Mouse (Mus musculus) adrenal gland, adult 8-10 months (tissue): ENCODE measurements around the gene Kif22. TPM values are rescaled to one million over a fixed set of nuclear protein-coding genes. Genes with fewer than 3 reads are reported as not detected.
A peak's percentile ranks its signal among the peaks of the same experiment; 100 is the strongest.

ENCODE experiments used
- DNase-seq: peaks from one replicate; pipeline ENCODE4 v3.0.0; 2022
- total RNA-seq, 4 experiments: library from RNA; stranded (reverse); gene quantifications; 2 replicates each; pipeline ENCODE4 v1.2.4; 2022

Kif22 gene
- total RNA-seq, 4 experiments from 2014 or later = 1.5 to 3.6 (median 1.8) TPM

DNA sequence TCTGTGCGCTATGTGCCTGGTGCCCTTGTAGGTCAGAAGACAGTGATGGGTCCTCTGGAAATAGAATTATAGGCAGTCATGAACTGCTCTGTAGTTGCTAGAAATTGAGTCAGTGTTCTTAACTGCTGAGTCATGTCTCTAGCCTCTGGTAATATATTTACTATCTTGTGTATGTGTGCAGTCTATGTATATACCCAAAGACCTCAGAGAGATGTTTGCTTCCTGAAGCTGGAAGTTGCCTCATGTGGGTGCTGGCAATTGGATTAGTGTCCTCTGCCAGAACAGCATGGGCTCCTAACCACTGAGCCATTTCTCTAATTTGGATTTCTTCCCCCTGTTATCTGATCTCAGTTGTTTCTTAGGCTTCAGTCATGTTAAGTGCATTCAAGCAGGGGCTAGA lies 12.1 kb downstream of the Kif22 start:
- no peak for DNase-seq

- DNase-seq = no peak
Observed at GRCm38 (mm10) chr7:127027885-127028284, 14.4 kb downstream of the Kif22 start.

- DNase-seq = peak; percentile 99
Observed at GRCm38 (mm10) chr7:127026984-127027726, 15.1 kb downstream of the Kif22 start, which contains the start of gene Maz. Maz (minus strand) TSS chr7:127027037.

DNA sequence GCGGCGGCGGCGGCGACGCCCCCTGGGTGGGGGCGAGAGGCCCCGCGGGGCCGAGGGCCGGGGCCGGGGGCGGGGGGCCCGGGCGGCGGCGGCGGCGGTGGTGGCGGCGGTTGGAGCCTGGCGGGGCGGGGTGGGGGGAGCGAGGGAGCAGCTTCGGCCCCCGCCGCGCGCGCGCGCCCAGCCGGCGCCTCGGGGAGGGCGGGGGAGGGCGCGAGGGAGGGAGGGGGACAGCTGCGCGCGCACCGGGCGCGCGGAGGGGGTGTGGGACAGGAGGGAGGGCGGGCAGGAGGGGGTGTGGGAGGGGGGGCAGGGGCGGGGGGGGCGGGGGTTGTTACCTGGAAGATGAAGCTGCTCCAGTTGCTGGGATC lies 15.7 kb downstream of the Kif22 start:
- no peak for DNase-seq

DNA sequence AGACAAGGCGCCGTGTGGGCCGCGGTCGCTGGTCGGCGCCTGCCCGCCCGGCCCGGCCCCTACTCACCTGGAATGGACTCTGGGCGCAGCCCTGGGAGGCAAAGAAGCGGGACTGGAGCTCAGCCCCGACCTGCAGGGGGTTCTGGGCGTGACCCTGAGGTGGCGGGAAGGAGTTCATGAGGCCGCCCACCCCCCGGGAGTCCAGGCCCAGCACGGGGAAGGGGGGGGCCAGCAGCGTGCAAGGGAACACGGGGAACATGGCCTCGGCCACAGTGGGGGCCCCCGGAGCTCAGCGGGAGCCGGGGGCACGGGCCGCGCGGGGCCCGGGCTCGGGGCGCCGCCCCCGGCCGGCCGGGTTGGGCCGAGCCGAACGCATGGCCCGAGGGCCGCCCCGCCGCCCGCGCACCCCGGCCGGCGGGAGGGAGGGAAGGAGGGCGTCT lies 16.1 kb downstream of the Kif22 start:
- peak; percentile 69 for DNase-seq

- peak; percentile 53 for DNase-seq
Observed at GRCm38 (mm10) chr7:127025556-127026160, 16.6 kb downstream of the Kif22 start.

DNA sequence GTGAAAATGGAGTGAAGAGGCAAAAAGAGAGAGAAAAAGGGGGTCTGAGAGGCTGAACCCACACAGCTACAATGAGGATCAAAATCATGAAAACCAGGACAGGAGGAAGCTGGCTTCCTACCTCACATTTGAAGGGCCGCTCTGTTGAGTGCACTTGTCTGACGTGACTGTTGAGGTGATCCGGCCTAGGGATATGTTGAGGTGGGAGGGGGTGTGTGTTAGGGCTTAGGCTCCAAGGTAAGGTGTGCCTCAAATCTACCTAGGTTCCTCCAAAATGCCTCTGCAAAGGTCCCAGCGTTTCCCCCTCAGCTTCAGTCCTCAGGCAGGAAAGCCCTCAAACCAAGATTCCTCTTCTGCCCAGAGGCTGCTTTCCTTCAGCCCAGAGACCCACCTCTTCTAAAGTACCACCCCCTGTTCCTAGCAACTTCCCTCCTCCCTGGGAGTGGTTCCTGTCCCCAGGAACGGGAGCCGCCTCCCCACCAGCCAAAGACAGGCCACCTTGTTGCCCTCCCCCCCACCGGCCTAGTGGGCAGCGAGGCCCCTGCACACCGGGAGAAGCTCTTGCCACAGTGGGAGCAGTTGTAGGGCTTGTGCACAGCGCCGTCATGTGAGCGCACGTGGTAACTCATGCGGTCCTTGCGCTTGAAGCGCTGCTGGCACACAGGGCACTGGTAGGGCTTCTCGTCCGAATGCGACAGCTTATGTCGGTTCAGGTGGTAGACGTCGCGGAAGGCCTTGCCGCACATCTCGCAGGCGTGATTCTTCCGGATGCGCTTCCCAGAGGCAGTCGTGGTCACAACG lies 17.3 kb downstream of the Kif22 start:
- DNase-seq = peak; percentile 81

- peak; percentile 33 for DNase-seq
Observed at GRCm38 (mm10) chr7:127023896-127024690, 18.2 kb downstream of the Kif22 start.

- DNase-seq = peak; percentile 26
Observed at GRCm38 (mm10) chr7:127023272-127023691, 19.0 kb downstream of the Kif22 start.

DNA sequence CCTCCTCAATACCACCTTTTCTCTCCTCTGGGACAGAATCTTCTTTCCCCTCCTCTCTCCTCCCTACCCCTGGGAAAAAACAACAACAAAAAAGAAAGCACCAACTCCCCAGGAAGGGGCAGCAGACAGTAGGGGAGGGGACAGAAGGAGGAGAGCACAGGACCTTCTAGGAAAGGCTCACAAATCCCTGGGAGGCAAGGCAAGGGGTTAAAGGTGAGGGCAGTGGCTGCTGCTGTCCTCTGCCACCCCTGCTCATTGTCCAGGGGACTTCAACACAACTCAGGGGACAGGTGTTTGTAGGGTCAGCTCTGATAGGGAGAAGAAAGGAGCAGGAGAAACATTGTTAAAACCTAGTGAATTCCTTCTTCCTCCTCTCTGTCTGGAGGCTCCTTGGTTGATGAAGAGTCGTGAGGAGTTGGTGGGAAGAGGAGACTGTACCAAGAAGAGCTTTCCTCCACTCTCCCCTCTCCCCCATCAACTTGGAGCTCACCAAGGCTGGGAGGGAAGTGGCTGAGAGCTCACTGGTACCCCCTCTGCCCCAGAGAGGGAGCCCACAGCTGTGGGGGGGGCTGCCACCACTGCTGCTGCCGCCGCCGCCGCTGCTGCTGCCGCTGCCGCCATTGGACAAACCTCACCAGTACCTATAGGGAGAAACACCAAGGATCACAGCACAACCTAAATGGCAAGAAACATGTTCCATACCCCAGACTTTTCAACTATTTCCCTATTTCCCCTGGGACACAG lies 19.6 kb downstream of the Kif22 start:
- no peak for DNase-seq

- DNase-seq = no peak
Observed at GRCm38 (mm10) chr7:127021563-127022527, 20.4 kb downstream of the Kif22 start.

DNA sequence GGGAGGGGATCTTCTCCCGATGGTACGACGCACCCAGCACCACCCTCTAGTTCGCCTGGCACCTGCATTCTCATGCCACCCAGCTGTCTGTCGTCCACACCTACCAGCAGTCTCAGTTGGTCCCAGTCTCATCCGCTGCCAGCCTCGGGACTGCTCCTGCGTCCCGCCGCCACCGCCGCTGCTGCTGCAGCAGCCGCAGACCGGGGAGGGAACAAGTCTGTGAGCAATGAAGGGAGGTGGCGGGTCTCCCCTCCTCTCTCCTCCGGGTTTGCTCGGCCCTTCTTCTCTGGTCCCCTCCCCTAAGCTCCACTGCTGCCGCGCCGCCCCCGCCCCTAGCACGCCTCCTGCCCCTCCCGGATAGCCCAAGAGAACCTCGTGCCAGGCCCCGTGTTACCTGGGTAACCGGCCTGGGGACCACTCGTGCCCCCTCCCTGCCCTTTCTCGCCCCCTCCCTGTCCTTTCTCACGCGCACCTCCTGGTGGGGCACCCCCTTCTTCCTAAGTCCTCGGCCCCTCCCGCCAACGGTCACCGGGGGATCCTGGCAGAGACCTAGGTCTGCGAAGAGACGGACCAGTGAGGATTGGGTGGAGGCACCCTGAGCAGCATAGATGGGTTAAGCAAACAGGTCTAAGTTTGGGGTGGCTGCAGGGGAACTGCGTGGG lies 21.2 kb downstream of the Kif22 start, which contains the start of the genes Gm42742 and Prrt2:
Gm42742 (minus strand) TSS at position 197 of the 662 bp plus-strand sequence.
Prrt2 (minus strand) TSS at position 311 of the 662 bp plus-strand sequence.
- peak; percentile 29 for DNase-seq

DNA sequence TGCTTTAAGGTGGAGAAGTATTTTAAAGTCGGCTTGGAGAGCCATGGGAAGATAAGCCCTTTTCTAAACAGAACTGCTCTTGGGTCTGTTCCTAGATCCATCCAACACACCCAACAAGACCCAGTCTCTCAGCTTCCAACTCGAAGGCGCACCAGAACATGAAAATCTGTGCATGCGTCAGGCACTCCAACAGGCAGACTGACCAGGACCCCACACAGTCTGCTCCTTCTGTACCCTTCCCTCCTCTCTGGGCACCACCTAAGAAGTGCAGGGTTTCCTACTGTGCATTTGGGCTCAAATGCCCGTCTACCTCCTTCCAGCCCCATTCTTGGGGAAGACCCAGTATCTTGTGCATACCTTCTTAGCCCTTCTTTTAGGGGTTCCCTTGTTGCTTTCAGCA lies 21.8 kb downstream of the Kif22 start:
- no peak for DNase-seq

- no peak for DNase-seq
Observed at GRCm38 (mm10) chr7:127020031-127020430, 22.2 kb downstream of the Kif22 start.

DNA sequence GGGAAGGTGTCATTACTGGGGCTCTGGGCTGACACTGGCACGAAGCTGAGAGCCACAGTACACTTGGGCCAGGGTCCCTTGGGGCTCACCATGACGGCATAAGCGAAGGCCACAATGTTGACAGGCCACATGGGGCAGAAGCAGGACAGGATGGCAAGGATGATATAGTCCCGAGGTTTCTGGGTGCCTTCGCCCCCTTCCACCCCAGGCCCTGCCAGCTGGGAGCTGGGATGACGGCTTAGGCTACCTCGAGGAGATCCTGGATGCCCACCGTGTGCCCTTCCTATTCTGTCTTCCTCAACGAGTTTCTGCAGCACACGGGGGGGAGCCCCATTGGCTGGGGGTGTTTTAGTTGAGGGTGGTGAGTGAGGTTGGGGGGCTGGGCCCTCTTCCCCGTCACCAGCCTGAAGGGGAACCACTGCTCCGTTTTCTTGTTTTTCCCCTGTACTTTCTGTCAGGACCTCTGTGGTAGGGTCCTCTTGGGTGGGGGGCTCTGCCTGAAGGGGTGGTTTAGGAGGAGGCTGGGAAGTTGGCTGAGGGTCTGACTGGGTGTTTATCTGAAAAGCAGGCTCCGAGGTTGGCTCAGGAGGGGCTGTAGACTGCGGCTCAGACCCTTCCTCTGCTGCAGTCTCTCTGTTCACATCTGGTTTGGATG lies 22.8 kb downstream of the Kif22 start:
- DNase-seq = no peak

- DNase-seq = peak; percentile 30
Observed at GRCm38 (mm10) chr7:127018416-127019305, 23.6 kb downstream of the Kif22 start.

- no peak for DNase-seq
Observed at GRCm38 (mm10) chr7:127017950-127018345, 24.3 kb downstream of the Kif22 start.
